Mouse (Mus musculus) monocyte, adult 2 months (primary cell): ENCODE results near the gene H1f0.

Experiments
- DNase-seq, 2 experiments: peaks; one replicate each; pipeline ENCODE4 v3.0.0; 2022; ENCODE audit warnings: low spot score in 2 of 2, low read depth in 1 of 2

H1f0 gene

GRCm38 (mm10) chr15:79028237-79028738 is at the start of gene H1f0:
H1f0 (plus strand) TSS chr15:79028450.
- peak; percentile 64 to 86 for DNase-seq

- DNase-seq = peak in 1 of 2 experiments; percentile 35
Observed at GRCm38 (mm10) chr15:78978875-78979274, 49.4 kb upstream of the H1f0 start.

- DNase-seq = no peak
Observed at GRCm38 (mm10) chr15:78980084-78980483, 48.2 kb upstream of the H1f0 start.

GRCm38 (mm10) chr15:78982658-78983435 is 45.4 kb upstream of the H1f0 start:
- peak; percentile 42 to 57 for DNase-seq

DNA sequence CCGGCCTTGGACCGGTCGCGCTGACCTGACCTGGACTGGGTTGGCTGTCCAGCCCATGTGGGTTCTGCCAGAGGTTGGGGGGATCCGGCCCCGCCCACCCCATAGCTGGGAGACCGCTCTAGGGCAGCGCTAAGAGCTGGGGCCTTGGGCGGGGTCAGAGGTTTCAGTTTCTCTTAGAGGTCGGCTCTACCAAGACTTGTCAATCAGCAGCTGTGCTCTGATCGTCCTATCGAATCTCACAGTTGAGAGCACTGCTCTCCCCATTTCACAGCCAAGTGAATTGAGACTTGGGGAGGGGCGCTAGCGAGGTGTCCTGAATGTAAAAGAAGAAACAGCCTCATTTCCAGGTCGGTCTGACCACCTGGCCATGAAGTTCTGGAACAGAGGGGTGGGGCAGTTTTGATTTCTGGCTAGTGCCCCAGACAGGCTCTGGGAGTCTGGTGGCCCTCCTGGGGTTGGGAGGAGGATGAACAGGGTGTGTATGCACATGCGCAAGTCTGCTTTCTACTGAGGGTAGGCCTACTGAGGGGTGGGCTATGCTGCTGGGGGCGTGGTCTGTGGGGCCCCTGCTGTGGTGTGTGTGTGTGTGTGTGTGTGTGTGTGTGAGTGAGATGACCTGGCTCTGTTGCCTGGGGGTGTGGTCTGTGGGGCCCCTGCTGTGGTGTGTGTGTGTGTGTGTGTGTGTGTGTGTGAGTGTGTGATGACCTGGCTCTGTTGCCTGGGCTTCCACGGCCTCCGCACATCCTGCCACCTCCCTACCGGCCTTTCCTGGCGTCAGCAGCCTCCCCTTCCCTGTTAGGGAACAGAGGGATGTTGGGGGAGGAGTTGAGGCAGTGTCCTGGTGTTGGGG is 44.6 kb upstream of the H1f0 start:
- peak in 1 of 2 experiments; percentile 22 for DNase-seq

DNA sequence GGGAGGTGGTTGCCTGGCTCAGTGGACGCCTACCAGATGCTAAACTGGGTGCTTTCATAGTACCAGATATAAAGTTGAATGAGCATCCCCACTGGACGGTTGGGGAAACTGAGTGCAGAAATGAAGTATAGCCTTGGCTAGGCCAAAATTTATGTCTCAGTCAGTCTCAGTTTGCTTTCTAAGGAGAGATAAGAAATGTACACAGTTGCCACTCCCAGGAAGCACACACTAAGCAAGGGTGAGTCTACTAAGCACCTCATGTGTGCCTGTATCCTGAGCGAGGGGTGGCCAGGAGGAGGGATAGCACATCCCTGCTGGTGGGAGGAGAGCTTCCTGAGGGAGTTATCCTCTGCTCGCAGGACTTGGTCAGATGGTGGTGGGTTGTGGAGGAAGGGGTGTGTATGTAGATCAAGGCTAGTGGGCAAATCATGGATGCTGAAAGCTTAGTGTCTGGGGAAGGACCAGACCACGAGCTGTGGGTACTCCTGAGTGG is 43.9 kb upstream of the H1f0 start:
- no peak for DNase-seq

DNA sequence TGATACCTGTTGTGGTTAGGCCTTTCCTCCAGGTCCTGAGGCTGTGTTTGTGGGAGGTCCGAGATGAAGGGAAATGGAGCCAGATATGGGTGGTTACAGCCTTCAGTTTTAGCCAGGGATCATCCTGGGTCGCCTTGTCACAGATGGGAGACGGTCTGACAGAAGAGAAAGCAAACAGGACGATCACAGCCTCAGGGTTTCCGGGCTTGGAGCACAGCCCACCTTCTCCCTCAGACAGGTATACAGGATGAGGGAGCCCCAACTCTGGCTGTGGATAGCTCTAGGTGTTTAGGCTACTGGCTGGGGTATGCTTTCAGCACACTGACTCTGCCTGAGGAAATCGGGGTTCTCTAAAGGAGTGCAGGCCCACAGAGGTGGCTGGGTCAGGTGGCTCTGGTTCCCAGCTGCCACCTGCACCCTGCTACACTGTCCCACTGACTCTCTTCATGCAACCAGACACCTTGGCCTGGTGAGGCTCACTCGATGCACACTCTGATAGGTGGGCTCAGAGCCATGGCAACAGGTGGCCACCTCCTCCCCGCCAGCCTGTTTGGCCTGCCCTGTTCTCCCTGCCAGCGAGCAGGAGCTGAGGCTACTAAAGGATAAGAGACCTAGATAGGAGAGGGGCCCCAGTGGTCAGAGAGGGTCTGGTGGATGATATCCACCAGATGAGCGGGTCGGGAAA is 41.6 kb upstream of the H1f0 start:
- DNase-seq = no peak

DNA sequence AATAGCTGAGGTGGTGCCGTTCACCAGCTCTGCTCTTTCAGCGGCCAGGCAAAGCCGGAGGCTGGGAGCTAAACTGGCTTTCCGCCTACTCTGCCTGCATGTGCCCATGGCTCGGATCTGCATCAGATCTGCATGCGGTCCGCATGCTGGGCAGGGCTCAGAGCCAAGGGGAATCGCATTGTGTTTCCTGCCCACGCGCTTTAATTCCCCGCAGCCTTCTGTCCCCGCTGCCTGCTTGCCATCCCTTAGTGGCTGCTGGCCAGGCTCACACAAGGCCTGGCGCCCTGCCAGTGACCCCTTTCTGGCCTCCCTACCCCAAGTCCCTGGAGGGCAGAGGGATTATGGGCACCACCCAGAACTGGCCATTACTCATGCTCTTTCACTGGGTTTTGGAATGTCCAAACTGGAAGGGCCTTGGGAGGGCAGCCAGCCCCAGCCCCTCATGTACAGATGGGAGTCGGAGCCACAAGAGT is 39.7 kb upstream of the H1f0 start:
- no peak for DNase-seq

GRCm38 (mm10) chr15:78989152-78990092 is 38.8 kb upstream of the H1f0 start:
- DNase-seq = no peak

GRCm38 (mm10) chr15:78990093-78990463 is 38.2 kb upstream of the H1f0 start:
- DNase-seq = no peak

GRCm38 (mm10) chr15:78990970-78991525 is 37.2 kb upstream of the H1f0 start:
- no peak for DNase-seq

DNA sequence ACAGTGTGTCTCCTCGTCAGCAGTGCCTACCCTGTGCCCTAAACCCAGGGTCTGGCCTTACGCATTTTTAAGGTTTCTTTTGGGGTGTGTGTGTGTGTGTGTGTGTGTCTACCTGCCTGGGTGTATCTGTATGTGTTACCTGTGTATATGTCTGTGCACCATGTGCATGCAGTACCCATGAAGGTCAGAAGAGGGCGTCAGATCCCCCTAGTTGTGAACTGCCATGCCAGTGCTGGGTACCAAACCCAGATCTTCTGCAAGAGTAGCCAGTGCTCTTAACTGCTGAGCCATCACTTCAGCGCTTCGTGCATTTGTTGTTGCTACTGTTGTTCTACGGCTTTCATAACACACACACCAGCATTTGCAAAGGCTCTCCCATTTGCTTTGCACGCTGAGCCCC is 36.0 kb upstream of the H1f0 start:
- no peak for DNase-seq

DNA sequence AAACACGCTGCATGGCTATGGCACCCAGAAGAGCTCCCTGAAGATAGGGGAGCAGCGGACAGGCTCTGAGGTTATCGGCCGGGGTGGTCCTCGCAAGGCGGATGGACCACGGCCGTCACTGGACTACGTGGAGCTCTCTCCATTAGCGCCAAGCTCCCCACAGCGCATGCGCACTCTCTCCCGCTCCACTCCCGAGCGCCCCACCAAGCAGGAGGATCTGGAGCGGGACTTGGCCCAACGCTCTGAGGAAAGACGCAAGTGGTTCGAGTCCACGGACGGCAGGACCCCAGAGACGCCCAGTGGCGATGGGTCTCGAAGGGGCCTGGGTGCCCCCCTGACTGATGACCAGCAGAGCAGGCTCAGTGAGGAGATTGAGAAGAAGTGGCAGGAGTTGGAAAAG is 35.3 kb upstream of the H1f0 start:
- no peak for DNase-seq

DNA sequence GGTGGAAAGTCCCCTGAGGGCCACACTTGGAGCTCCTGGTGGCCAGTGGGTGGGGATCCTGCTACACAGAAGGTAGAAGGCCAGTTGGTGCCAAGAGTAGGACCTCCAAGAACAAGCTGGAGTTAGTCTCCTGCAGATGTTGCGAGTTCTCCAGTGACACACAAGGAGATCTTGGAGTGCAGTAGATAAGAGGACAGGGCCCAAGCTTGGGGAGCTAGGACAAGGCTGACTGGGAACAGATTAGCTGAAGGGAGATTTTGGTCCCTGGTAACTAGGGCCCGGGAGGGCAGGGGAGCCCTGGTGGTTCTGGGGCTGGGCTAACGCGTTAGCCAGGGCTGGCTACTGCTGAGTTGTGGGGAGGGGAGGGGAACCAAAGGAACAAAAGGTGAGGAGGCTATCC is 32.3 kb upstream of the H1f0 start:
- DNase-seq = no peak

DNA sequence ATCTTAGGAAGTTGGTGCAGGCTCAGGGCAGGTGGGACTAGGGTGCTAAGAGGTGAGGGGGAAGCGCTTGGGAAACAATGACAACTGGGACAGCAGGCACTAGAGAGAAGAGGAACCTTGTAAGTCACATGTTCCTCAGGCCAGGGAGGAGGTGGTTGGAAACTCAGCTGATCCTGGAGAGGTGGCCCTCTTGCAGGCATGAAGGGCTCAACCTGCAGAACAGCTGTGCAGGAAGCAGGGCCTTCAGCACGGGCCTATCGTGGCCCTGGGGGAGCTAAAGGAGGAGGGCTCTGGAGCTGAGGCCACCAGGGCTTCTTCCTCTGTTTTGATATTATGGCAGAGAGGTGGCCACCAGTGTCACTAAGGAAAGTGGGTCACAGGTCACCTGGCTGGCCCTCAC is 31.6 kb upstream of the H1f0 start:
- peak in 1 of 2 experiments; percentile 22 for DNase-seq

GRCm38 (mm10) chr15:78998348-78998747 is 29.9 kb upstream of the H1f0 start:
- DNase-seq = no peak

DNA sequence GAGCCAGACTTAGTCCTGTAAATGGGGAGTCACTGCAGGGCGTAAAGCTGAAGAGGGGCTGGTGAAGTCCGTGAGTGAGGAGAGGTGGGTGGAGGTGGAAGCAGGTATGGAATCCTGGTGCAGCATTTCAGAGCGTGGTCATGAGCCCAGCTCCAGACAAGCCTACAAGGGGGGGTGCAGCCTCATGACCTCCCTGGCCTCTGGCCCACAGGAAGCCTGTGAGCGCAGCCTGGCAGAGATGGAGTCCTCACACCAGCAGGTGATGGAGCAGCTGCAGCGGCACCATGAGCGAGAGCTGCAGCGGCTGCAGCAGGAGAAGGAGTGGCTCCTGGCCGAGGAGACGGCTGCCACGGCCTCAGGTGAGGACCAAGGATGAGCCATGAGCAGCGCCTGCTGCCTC is 28.7 kb upstream of the H1f0 start:
- no peak for DNase-seq

DNA sequence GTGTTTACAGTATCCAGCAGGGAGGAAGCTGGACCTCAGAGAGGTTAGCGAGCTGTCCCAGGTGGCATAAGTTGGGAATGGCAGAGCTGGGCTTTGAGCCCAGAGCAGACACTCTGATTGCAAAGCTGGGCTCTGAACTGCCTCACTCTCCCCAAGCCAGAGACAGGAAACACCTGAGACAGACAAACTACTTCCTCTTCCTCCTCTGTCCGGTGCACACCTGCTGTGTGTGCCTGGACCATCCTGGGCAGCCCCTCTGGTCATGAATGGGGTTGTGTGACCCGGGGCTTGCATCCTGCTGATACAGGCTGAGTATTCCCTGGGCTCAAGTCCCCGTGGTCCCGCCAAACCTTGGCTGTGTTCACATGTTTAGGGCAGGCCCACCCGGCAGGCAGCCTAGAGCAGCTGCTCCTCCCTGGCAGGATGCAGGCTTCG is 27.9 kb upstream of the H1f0 start:
- DNase-seq = no peak

GRCm38 (mm10) chr15:79001559-79001958 is 26.7 kb upstream of the H1f0 start:
- no peak for DNase-seq

DNA sequence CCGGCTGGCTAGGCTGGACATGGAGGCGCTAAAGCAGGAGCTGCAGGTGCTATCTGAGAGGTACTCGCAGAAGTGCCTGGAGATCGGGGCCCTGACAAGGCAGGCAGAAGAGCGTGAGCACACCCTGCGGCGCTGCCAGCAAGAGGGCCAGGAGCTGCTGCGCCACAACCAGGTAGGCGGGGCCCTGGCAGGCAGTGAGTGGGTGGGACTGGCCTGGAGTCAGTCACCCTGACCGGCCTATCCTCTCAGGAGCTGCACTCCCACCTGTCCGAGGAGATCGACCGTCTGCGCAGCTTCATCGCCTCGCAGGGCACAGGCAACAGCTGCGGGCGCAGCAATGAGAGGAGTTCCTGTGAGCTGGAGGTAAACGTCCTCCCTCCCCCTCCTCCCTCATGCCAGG is 26.2 kb upstream of the H1f0 start:
- no peak for DNase-seq
